In genomic region chr11:49244595-49244930, GRCm38 (mm10) we compare ENCODE assay signal across 8 mouse cellular contexts. TPM values are rescaled to one million over a fixed set of nuclear protein-coding genes. Genes with fewer than 3 reads are reported as not detected.
DNase-seq lines count a peak whose midpoint lies in the region; ATAC-seq and TF ChIP-seq lines count a peak whose summit lies in the region.

No protein-coding gene starts in this region.

- peak overlapping the region; percentile 94 to 97 for H3K27ac ChIP-seq in heart, embryonic 14.5 days (replicated peaks in 1 of 2; ENCODE audit: control insufficient read depth in 1 of 2, insufficient read depth in 1 of 2, low read depth in 2 of 2, low read length in 2 of 2)
- peak overlapping the region; percentile 90 for H3K27ac ChIP-seq in ES-Bruce4 (ENCODE audit: insufficient read depth, low read length)
- peak overlapping the region; percentile 92; the same call in 1 of the 2 replicates for H3K27ac ChIP-seq in forebrain, embryonic 13.5 days
- peak overlapping the region; percentile 94 for H3K27ac ChIP-seq in liver, embryonic 15.5 days (replicated peaks)

- H3K36me3 ChIP-seq in heart, embryonic 14.5 days (ENCODE audit: control insufficient read depth, insufficient read depth, low read length): no peaks in the 10 kb centered on the region
- H3K36me3 ChIP-seq in ES-Bruce4 (ENCODE audit: control insufficient read depth, insufficient read depth, low read length, poor library complexity, severe bottlenecking): no peaks in the 10 kb centered on the region; the same call in 1 of the 2 replicates
- H3K36me3 ChIP-seq in forebrain, embryonic 13.5 days (ENCODE audit: poor library complexity, severe bottlenecking): no peaks in the 10 kb centered on the region
- H3K36me3 ChIP-seq in liver, embryonic 15.5 days (replicated peaks): no peaks in the 10 kb centered on the region

- TF ChIP-seq EP300 in ES-Bruce4 (IDR thresholded peaks at IDR 0.05; ENCODE audit: insufficient read depth, low read depth, low read length): no peak

- peak overlapping the region; percentile 85 for H3K4me2 ChIP-seq in heart, embryonic 14.5 days (ENCODE audit: low read length)
- H3K4me2 ChIP-seq in forebrain, embryonic 13.5 days: peak overlapping the region; percentile 69
- peak overlapping the region; percentile 86 for H3K4me2 ChIP-seq in liver, embryonic 15.5 days

- peak overlapping the region; percentile 56 to 93 for H3K4me3 ChIP-seq in heart, embryonic 14.5 days (ENCODE audit: control insufficient read depth in 1 of 2, insufficient read depth in 1 of 2, low read depth in 1 of 2, low read length in 2 of 2)
- peak overlapping the region; percentile 69 for H3K4me3 ChIP-seq in ES-Bruce4 (ENCODE audit: low read depth, low read length)
- peak overlapping the region; percentile 65 for H3K4me3 ChIP-seq in forebrain, embryonic 13.5 days
- peak overlapping the region; percentile 68 for H3K4me3 ChIP-seq in liver, embryonic 15.5 days (replicated peaks)

- H3K9ac ChIP-seq in heart, embryonic 14.5 days (ENCODE audit: low read length): peak overlapping the region; percentile 74
- H3K9ac ChIP-seq in ES-Bruce4 (ENCODE audit: low read depth, poor library complexity, severe bottlenecking): peak overlapping the region; percentile 51
- H3K9ac ChIP-seq in forebrain, embryonic 13.5 days: peak overlapping the region; percentile 78
- peak overlapping the region; percentile 60 for H3K9ac ChIP-seq in liver, embryonic 15.5 days

- WGBS in heart, embryonic 14.5 days: 2% methylated on average over 4 of the region's 4 CpGs
- 0% methylated on average over 4 of the region's 4 CpGs for WGBS in forebrain, embryonic 13.5 days
- 3% methylated on average over 4 of the region's 4 CpGs for WGBS in liver, embryonic 15.5 days (ENCODE audit: insufficient replicate concordance)

- no peaks in the 10 kb centered on the region for H3K27me3 ChIP-seq in heart, embryonic 14.5 days (ENCODE audit: control insufficient read depth, insufficient read depth, low read length)
- H3K27me3 ChIP-seq in ES-Bruce4 (ENCODE audit: control insufficient read depth, insufficient read depth, low read length, poor library complexity, severe bottlenecking): no peaks in the 10 kb centered on the region
- no peaks in the 10 kb centered on the region for H3K27me3 ChIP-seq in forebrain, embryonic 13.5 days
- H3K27me3 ChIP-seq in liver, embryonic 15.5 days: no peaks in the 10 kb centered on the region

- peaks cover 11 to 31% of the 10 kb centered on the region in 2 experiments for H3K4me1 ChIP-seq in heart, embryonic 14.5 days (ENCODE audit: control insufficient read depth in 2 of 2, insufficient read depth in 2 of 2, low read length in 2 of 2)
- H3K4me1 ChIP-seq in ES-Bruce4 (ENCODE audit: control insufficient read depth, insufficient read depth, low read length): peaks cover 1% of the 10 kb centered on the region
- H3K4me1 ChIP-seq in forebrain, embryonic 13.5 days: peaks cover 28% of the 10 kb centered on the region
- H3K4me1 ChIP-seq in liver, embryonic 15.5 days (replicated peaks): peaks cover 73% of the 10 kb centered on the region

- no peak for DNase-seq in heart, postnatal 4 days
- DNase-seq in adrenal gland, postnatal 10 days: no peak
- DNase-seq in urinary bladder, postnatal 10 days (ENCODE audit: low spot score): no peak

- ATAC-seq in heart, embryonic 14.5 days (ENCODE audit: insufficient number of reproducible peaks, insufficient read depth, low FRiP score, low read depth): no peak
- ATAC-seq in forebrain, embryonic 13.5 days: no peak; the same call in 1 of the 2 replicates
- no peak for ATAC-seq in liver, embryonic 15.5 days (ENCODE audit: insufficient read depth)
- no peak for ATAC-seq in CD4-positive, CD25-positive, alpha-beta regulatory T cell, adult 4 months

- no peak for TF ChIP-seq POLR2A in ES-Bruce4 (IDR thresholded peaks at IDR 0.05; ENCODE audit: insufficient read depth, low read length)

- TF ChIP-seq CTCF in ES-Bruce4 (IDR thresholded peaks at IDR 0.05; ENCODE audit: low read depth, low read length): no peak

- no peaks in the 10 kb centered on the region for H3K9me3 ChIP-seq in heart, embryonic 14.5 days (ENCODE audit: control insufficient read depth, low read length)
- no peaks in the 10 kb centered on the region for H3K9me3 ChIP-seq in ES-Bruce4 (replicated peaks; ENCODE audit: control insufficient read depth, insufficient read depth, low read length, poor library complexity, severe bottlenecking)
- no peaks in the 10 kb centered on the region for H3K9me3 ChIP-seq in forebrain, embryonic 13.5 days (replicated peaks)
- no peaks in the 10 kb centered on the region for H3K9me3 ChIP-seq in liver, embryonic 15.5 days (replicated peaks)

RNA-seq across cellular contexts. Expression of gene Mgat1, which starts 0.6 kb away (rescaled TPM):
- polyA plus RNA-seq in heart, embryonic 14.5 days (2014; fragmentation: Nextera tagmentation; extraction: Ambion mirVana): 38.3 and 43.5 TPM in 2 replicates
- 10 to 100 TPM; 71.2 to 76.7 TPM for total RNA-seq in heart, postnatal 4 days (2021)
- polyA plus RNA-seq in ES-Bruce4 (2011; ENCODE audit: insufficient read depth, insufficient read length, low read depth, missing spikeins): 16.5 and 21.1 TPM in 2 replicates
- 25.5 and 30.6 TPM in 2 replicates for polyA plus RNA-seq in forebrain, embryonic 13.5 days (2015; fragmentation: Nextera tagmentation; extraction: Ambion mirVana)
- 35.1 and 45.6 TPM in 2 replicates for polyA plus RNA-seq in liver, embryonic 15.5 days (2015; fragmentation: Nextera tagmentation; extraction: Ambion mirVana)
- polyA plus RNA-seq in CD4-positive, CD25-positive, alpha-beta regulatory T cell, adult 4 months (2017; shearing (Covaris generic)): 100 to 1,000 TPM in 1 of 2 experiments, 10 to 100 TPM in 1; 70.9 to 106 TPM
- 100 to 1,000 TPM in 1 of 2 experiments, 10 to 100 TPM in 1; 87.9 to 101 TPM for total RNA-seq in adrenal gland, postnatal 10 days (2021)

RNA-seq across cellular contexts. Expression of gene Olfr1393, which starts 33.5 kb away (rescaled TPM):
- 0.18 and 0.35 TPM in 2 replicates for polyA plus RNA-seq in heart, embryonic 14.5 days (2014; fragmentation: Nextera tagmentation; extraction: Ambion mirVana)
- under 1 TPM; 0.23 to 0.33 TPM for total RNA-seq in heart, postnatal 4 days (2021)
- polyA plus RNA-seq in ES-Bruce4 (2011; ENCODE audit: insufficient read depth, insufficient read length, low read depth, missing spikeins): not detected in 2 replicates
- polyA plus RNA-seq in forebrain, embryonic 13.5 days (2015; fragmentation: Nextera tagmentation; extraction: Ambion mirVana): 0.08 and 0.13 TPM in 2 replicates
- not detected in 2 replicates for polyA plus RNA-seq in liver, embryonic 15.5 days (2015; fragmentation: Nextera tagmentation; extraction: Ambion mirVana)
- polyA plus RNA-seq in CD4-positive, CD25-positive, alpha-beta regulatory T cell, adult 4 months (2017; shearing (Covaris generic)): under 1 TPM in 1 of 2 experiments, not detected in 1; 0.28 TPM
- total RNA-seq in adrenal gland, postnatal 10 days (2021): not detected

RNA-seq across cellular contexts. Expression of gene Olfr1392, which starts 40.5 kb away (rescaled TPM):
- polyA plus RNA-seq in heart, embryonic 14.5 days (2014; fragmentation: Nextera tagmentation; extraction: Ambion mirVana): not detected in 2 replicates
- under 1 TPM in 1 of 2 experiments, not detected in 1; 0.11 TPM for total RNA-seq in heart, postnatal 4 days (2021)
- not detected in 2 replicates for polyA plus RNA-seq in ES-Bruce4 (2011; ENCODE audit: insufficient read depth, insufficient read length, low read depth, missing spikeins)
- not detected in 2 replicates for polyA plus RNA-seq in forebrain, embryonic 13.5 days (2015; fragmentation: Nextera tagmentation; extraction: Ambion mirVana)
- polyA plus RNA-seq in liver, embryonic 15.5 days (2015; fragmentation: Nextera tagmentation; extraction: Ambion mirVana): not detected in 2 replicates
- not detected for polyA plus RNA-seq in CD4-positive, CD25-positive, alpha-beta regulatory T cell, adult 4 months (2017; shearing (Covaris generic))
- total RNA-seq in adrenal gland, postnatal 10 days (2021): not detected

RNA-seq across cellular contexts. Expression of gene Zfp62, which starts 41.5 kb away (rescaled TPM):
- polyA plus RNA-seq in heart, embryonic 14.5 days (2014; fragmentation: Nextera tagmentation; extraction: Ambion mirVana): 30.3 and 32.2 TPM in 2 replicates
- total RNA-seq in heart, postnatal 4 days (2021): 10 to 100 TPM; 37.2 to 37.7 TPM
- polyA plus RNA-seq in ES-Bruce4 (2011; ENCODE audit: insufficient read depth, insufficient read length, low read depth, missing spikeins): 29.3 and 33.6 TPM in 2 replicates
- 58.5 and 58.6 TPM in 2 replicates for polyA plus RNA-seq in forebrain, embryonic 13.5 days (2015; fragmentation: Nextera tagmentation; extraction: Ambion mirVana)
- 10.2 and 10.4 TPM in 2 replicates for polyA plus RNA-seq in liver, embryonic 15.5 days (2015; fragmentation: Nextera tagmentation; extraction: Ambion mirVana)
- polyA plus RNA-seq in CD4-positive, CD25-positive, alpha-beta regulatory T cell, adult 4 months (2017; shearing (Covaris generic)): 10 to 100 TPM; 60.2 to 62.0 TPM
- total RNA-seq in adrenal gland, postnatal 10 days (2021): 10 to 100 TPM; 29.8 to 38.1 TPM

RNA-seq across cellular contexts. Expression of gene Btnl9, which starts 57.6 kb away (rescaled TPM):
- 4.4 and 5.9 TPM in 2 replicates for polyA plus RNA-seq in heart, embryonic 14.5 days (2014; fragmentation: Nextera tagmentation; extraction: Ambion mirVana)
- 10 to 100 TPM; 38.4 to 40.3 TPM for total RNA-seq in heart, postnatal 4 days (2021)
- not detected in 2 replicates for polyA plus RNA-seq in ES-Bruce4 (2011; ENCODE audit: insufficient read depth, insufficient read length, low read depth, missing spikeins)
- polyA plus RNA-seq in forebrain, embryonic 13.5 days (2015; fragmentation: Nextera tagmentation; extraction: Ambion mirVana): 0.03 and 0.26 TPM in 2 replicates
- polyA plus RNA-seq in liver, embryonic 15.5 days (2015; fragmentation: Nextera tagmentation; extraction: Ambion mirVana): 0.76 and 1.6 TPM in 2 replicates
- polyA plus RNA-seq in CD4-positive, CD25-positive, alpha-beta regulatory T cell, adult 4 months (2017; shearing (Covaris generic)): under 1 TPM in 1 of 2 experiments, not detected in 1; 0.35 TPM
- 10 to 100 TPM; 34.5 to 37.6 TPM for total RNA-seq in adrenal gland, postnatal 10 days (2021)
